Mouse (Mus musculus) ES-E14 (cell line): ENCODE results near the gene Tcerg1l.

Source experiments
- CHD2 ChIP-seq: IDR thresholded peaks from 2 replicates; pipeline ENCODE4 v1.6.1; 2014; ENCODE audit warnings: mild to moderate bottlenecking, low read depth, low read length, inconsistent platforms
- HCFC1 ChIP-seq: IDR thresholded peaks from 2 replicates; pipeline ENCODE4 v1.6.1; 2012; ENCODE audit warnings: low read length, inconsistent platforms, borderline replicate concordance; ENCODE audit not compliant: insufficient read depth
- MAFK ChIP-seq: IDR thresholded peaks from 2 replicates; pipeline ENCODE4 v1.6.1; 2014; ENCODE audit warnings: mild to moderate bottlenecking, low read depth, low read length, inconsistent platforms; ENCODE audit not compliant: insufficient read depth

DNA sequence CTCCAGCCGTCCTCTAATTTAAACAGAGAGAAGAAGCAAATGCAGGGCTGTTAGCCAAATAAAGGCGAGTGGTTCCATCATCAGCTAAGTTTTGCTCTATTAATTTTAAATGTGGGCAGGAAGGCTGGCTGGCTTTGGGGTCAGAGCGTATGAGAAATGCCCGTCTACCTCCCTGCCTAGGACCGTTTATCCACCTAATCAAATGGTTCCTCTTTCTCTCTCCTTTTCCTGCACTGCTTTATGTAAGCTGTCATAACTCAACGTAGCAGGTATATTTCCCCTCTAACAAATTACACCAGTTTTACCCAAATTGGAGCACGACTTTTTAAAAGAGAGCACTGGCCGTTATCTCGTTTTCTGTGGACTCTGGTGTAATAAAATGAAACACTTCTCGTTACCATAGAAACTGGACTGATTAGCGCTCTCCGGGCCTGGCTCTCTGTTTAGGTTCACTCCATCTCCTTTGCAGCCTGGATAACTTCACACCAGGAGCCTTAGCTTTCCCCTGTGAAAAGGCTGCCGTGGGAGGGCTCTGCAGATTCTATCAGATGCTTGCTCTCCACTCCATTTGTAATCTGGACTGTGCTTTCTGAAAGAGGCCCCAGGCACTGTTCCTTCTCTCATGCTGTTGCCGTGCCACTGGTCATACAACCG lies 182.2 kb downstream of the Tcerg1l start:
- TF ChIP-seq MAFK (no peak), CHD2 (no peak), HCFC1 (no peak)
